Mouse (Mus musculus) hindbrain, embryonic 16.5 days (tissue): ENCODE measurements around the gene Mpig6b. TPM values are rescaled to one million over a fixed set of nuclear protein-coding genes. Genes with fewer than 3 reads are reported as not detected.

Experiments
- ATAC-seq: fragments of 200-750 bp; cut with Nextera tagmentation; 2 replicates; pipeline ENCODE4 v1.8.0; 2017; ENCODE audit warnings: moderate TSS enrichment, moderate library complexity
- H3K27ac ChIP-seq: fragments of 300-500 bp; sonication (generic); 2 replicates; pipeline ENCODE4 v1.5.1; 2014; ENCODE audit warnings: low read depth, mild to moderate bottlenecking, control low read depth, low read length, moderate library complexity
- H3K27me3 ChIP-seq: fragments of 300-500 bp; sonication (generic); replicated peaks from 2 replicates; pipeline ENCODE4 v1.6.1; 2014; ENCODE audit warnings: low read length; ENCODE audit not compliant: control insufficient read depth, insufficient read depth
- H3K36me3 ChIP-seq: fragments of 300-500 bp; sonication (generic); 2 replicates; pipeline ENCODE4 v1.6.1; 2014; ENCODE audit warnings: mild to moderate bottlenecking, low read length, moderate library complexity, mixed read lengths; ENCODE audit not compliant: control insufficient read depth, insufficient read depth
- H3K4me1 ChIP-seq: fragments of 300-500 bp; sonication (generic); 2 replicates; pipeline ENCODE4 v1.6.1; 2014; ENCODE audit warnings: low read depth, low read length; ENCODE audit not compliant: control insufficient read depth, insufficient read depth
- H3K4me2 ChIP-seq: fragments of 300-500 bp; sonication (generic); 2 replicates; pipeline ENCODE4 v1.6.1; 2014; ENCODE audit warnings: mild to moderate bottlenecking, low read length, control low read depth, moderate library complexity
- H3K4me3 ChIP-seq: fragments of 300-500 bp; sonication (generic); 2 replicates; pipeline ENCODE4 v1.5.1; 2014; ENCODE audit warnings: mild to moderate bottlenecking, low read length, control low read depth, moderate library complexity
- H3K9ac ChIP-seq: fragments of 300-500 bp; sonication (generic); 2 replicates; pipeline ENCODE4 v1.6.1; 2014; ENCODE audit warnings: low read depth, mild to moderate bottlenecking, control low read depth, low read length, moderate library complexity
- H3K9me3 ChIP-seq: fragments of 300-500 bp; sonication (generic); 2 replicates; pipeline ENCODE4 v1.6.1; 2014; ENCODE audit warnings: mild to moderate bottlenecking, low read length, moderate library complexity; ENCODE audit not compliant: control insufficient read depth
- WGBS: fragments of 180-500 bp; shearing (Covaris S2); extraction: QIAGEN DNeasy Blood & Tissue Kit; methylation state at CpG from one replicate; pipeline ENCODE4 v1.1.7; 2014; 5-methylcytosine and 5-hydroxymethylcytosine counted together
- polyA plus RNA-seq: library from polyadenylated mRNA; unstranded; fragments of >200 nt; fragmentation: Nextera tagmentation; extraction: Ambion mirVana; gene quantifications from 2 replicates; pipeline ENCODE4 v1.2.1, GENCODE M21; 2015

Gene Mpig6b
- polyA plus RNA-seq, 1 experiment from 2014 or later, result 0.13 TPM

- 0 out of 2 replicates have a peak, but pooled peaks have one; percentile 10 for ATAC-seq
- WGBS, result 2% methylated on average over 48 of the region's 48 CpGs
These were observed 735 bp downstream of the Mpig6b start, which contains the start of gene Ly6g6c for GRCm38 (mm10) chr17:35064951-35065947. TSS of gene Ly6g6c (plus strand) at chr17:35065388.

GRCm38 (mm10) chr17:35064378-35064877 lies 1.6 kb downstream of the Mpig6b start:
- Histone ChIP-seq H3K9ac (no peak overlapping the region), H3K9me3 (no peaks in the 10 kb centered on the region), H3K4me1 (peaks cover 24% of the 10 kb centered on the region), H3K27me3 (peaks cover 18% of the 10 kb centered on the region), H3K27ac (no peak overlapping the region), H3K4me3 (no peak overlapping the region; the same call in 1 of the 2 replicates), H3K36me3 (peaks cover 14% of the 10 kb centered on the region), H3K4me2 (peak overlapping the region; percentile 55)
- 41% methylated on average over 10 of the region's 10 CpGs for WGBS
- ATAC-seq, result no peak

More at GRCm38 (mm10) chr17:35064951-35065947, 735 bp downstream of the Mpig6b start, which contains the start of gene Ly6g6c:
- H3K9me3 ChIP-seq, result no peaks in the 10 kb centered on the region
- H3K36me3 ChIP-seq, result peaks cover 14% of the 10 kb centered on the region
- H3K4me2 ChIP-seq, result peak within 1 kb of the TSS; percentile 55
- H3K27ac ChIP-seq, result no peak within 1 kb of the TSS
- peak within 1 kb of the TSS; percentile 25 for H3K4me3 ChIP-seq
- peaks cover 18% of the 10 kb centered on the region for H3K27me3 ChIP-seq
- H3K4me1 ChIP-seq, result peaks cover 18% of the 10 kb centered on the region
- H3K9ac ChIP-seq, result peak within 1 kb of the TSS; percentile 47; the same call in 1 of the 2 replicates

- no peak overlapping the region for H3K27ac ChIP-seq
- no peak overlapping the region for H3K4me3 ChIP-seq
- peaks cover 14% of the 10 kb centered on the region for H3K36me3 ChIP-seq
- no peak for ATAC-seq
- no peaks in the 10 kb centered on the region for H3K9me3 ChIP-seq
- H3K4me2 ChIP-seq, result no peak overlapping the region
- H3K27me3 ChIP-seq, result peaks cover 18% of the 10 kb centered on the region
- no peak overlapping the region for H3K9ac ChIP-seq
- peaks cover 24% of the 10 kb centered on the region for H3K4me1 ChIP-seq
- 79% methylated on average over 3 of the region's 3 CpGs for WGBS
These were observed 2.5 kb downstream of the Mpig6b start for GRCm38 (mm10) chr17:35063466-35063865.

GRCm38 (mm10) chr17:35061299-35061698 lies 4.7 kb downstream of the Mpig6b start:
- H3K4me3 ChIP-seq, result no peak overlapping the region
- no peak overlapping the region for H3K27ac ChIP-seq
- H3K9ac ChIP-seq, result no peak overlapping the region
- no peaks in the 10 kb centered on the region for H3K9me3 ChIP-seq
- H3K4me2 ChIP-seq, result no peak overlapping the region
- peaks cover 14% of the 10 kb centered on the region for H3K36me3 ChIP-seq
- ATAC-seq, result no peak
- WGBS, result 85% methylated on average over 8 of the region's 8 CpGs
- H3K4me1 ChIP-seq, result peaks cover 24% of the 10 kb centered on the region
- peaks cover 14% of the 10 kb centered on the region for H3K27me3 ChIP-seq

- Histone ChIP-seq H3K4me3 (peak overlapping the region; percentile 82), H3K36me3 (peaks cover 14% of the 10 kb centered on the region), H3K9me3 (no peaks in the 10 kb centered on the region), H3K4me1 (peaks cover 24% of the 10 kb centered on the region), H3K27ac (no peak overlapping the region), H3K9ac (peak overlapping the region; percentile 86), H3K4me2 (peak overlapping the region; percentile 94), H3K27me3 (peaks cover 14% of the 10 kb centered on the region)
- WGBS, result 60% methylated on average over 22 of the region's 22 CpGs
- ATAC-seq, result no peak
These were observed 5.2 kb downstream of the Mpig6b start for GRCm38 (mm10) chr17:35060737-35061297.

GRCm38 (mm10) chr17:35060071-35060470 lies 5.9 kb downstream of the Mpig6b start:
- Histone ChIP-seq H3K27me3 (peaks cover 12% of the 10 kb centered on the region), H3K4me1 (peaks cover 19% of the 10 kb centered on the region), H3K36me3 (peaks cover 14% of the 10 kb centered on the region), H3K4me2 (peak overlapping the region; percentile 94), H3K9me3 (no peaks in the 10 kb centered on the region), H3K27ac (no peak overlapping the region; the same call in 1 of the 2 replicates), H3K9ac (peak overlapping the region; percentile 86), H3K4me3 (peak overlapping the region; percentile 82)
- 25% methylated on average over 14 of the region's 14 CpGs for WGBS
- ATAC-seq, result no peak

GRCm38 (mm10) chr17:35058911-35059892 lies 6.8 kb downstream of the Mpig6b start, which contains the start of gene Ddah2:
TSS of gene Ddah2 (plus strand) at chr17:35059035.
- H3K36me3 ChIP-seq, result peaks cover 16% of the 10 kb centered on the region
- H3K4me2 ChIP-seq, result peak within 1 kb of the TSS; percentile 94
- peak within 1 kb of the TSS; percentile 89 for H3K27ac ChIP-seq
- peak within 1 kb of the TSS; percentile 82 for H3K4me3 ChIP-seq
- peaks cover 9% of the 10 kb centered on the region for H3K27me3 ChIP-seq
- H3K9me3 ChIP-seq, result no peaks in the 10 kb centered on the region
- 0% methylated on average over 57 of the region's 57 CpGs for WGBS
- peak; percentile 91 for ATAC-seq
- H3K4me1 ChIP-seq, result peaks cover 14% of the 10 kb centered on the region
- peak within 1 kb of the TSS; percentile 86 for H3K9ac ChIP-seq

- Histone ChIP-seq H3K36me3 (peaks cover 19% of the 10 kb centered on the region), H3K27me3 (peaks cover 3% of the 10 kb centered on the region), H3K9ac (peak overlapping the region; percentile 86), H3K4me1 (peaks cover 14% of the 10 kb centered on the region), H3K27ac (no peak overlapping the region), H3K4me2 (peak overlapping the region; percentile 94), H3K4me3 (peak overlapping the region; percentile 82), H3K9me3 (no peaks in the 10 kb centered on the region)
- ATAC-seq, result peak; percentile 24
- WGBS, result 66% methylated on average over 9 of the region's 9 CpGs
These were observed 7.7 kb downstream of the Mpig6b start for GRCm38 (mm10) chr17:35058316-35058715.
